Mouse (Mus musculus): Measurements from ENCODE around the gene Cebpb. TPM values are rescaled to one million over a fixed set of nuclear protein-coding genes. Genes with fewer than 3 reads are reported as not detected.

The Cebpb gene
- polyA plus RNA-seq, 1 experiment: 68.5 TPM

DNA sequence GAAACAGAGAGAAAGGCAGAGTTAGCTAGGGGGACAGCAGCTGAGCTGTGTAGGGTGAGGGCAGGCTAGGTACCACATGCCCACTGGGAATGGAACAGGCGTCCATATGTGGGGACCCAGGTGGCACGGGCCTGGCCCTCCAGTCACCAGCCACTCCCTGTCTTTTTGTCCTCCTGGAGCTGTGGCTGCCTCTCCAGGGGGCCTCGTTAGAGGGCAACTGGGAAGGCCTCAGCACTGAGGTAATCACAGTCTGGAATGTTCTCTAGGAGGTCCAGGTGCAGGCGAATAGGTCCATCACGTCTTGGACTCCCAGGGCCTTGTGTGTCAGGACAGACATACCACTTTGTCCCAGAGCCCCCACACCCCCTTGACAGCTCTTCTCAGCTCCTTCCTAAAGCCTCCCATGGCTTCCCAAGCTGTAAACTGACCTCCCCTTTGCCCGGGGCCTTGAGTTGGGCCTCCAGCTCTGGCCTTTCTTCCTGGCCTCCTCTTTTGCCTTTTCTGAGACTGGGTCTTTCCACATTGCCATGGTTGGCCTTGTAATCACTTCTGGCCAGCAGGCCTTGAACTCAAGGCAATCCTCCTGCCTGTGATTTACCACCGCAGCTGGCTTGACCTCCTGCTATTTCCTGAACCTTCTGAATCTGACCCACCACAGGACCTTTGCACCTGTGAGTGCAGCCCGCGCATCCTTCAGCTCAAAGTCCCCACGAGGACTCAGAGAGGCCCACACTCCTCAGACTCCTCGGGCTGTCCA is 17.6 kb downstream of the Cebpb start:
- Histone ChIP-seq H3K4me3 (ENCODE audit: extremely low read depth, insufficient read depth, insufficient read length) (no peak overlapping the region), H3K27ac (ENCODE audit: insufficient read depth, low read length) (no peak overlapping the region), H3K36me3 (ENCODE audit: control insufficient read depth, insufficient read depth, low read length) (no peaks in the 10 kb centered on the region), H3K4me1 (ENCODE audit: control insufficient read depth, insufficient read depth, insufficient read length) (peaks cover 6% of the 10 kb centered on the region; the same call in 1 of the 2 replicates), H3K27me3 (ENCODE audit: control insufficient read depth, insufficient read depth, low read length) (no peaks in the 10 kb centered on the region)
- WGBS: 85% methylated on average over 11 of the region's 11 CpGs
- TF ChIP-seq CTCF (IDR thresholded peaks at IDR 0.05; ENCODE audit: extremely low read depth, insufficient read depth, insufficient read length, insufficient replicate concordance) (no peak), POLR2A (IDR thresholded peaks at IDR 0.05; ENCODE audit: low read depth, low read length) (no peak)
- no peak for DNase-seq (ENCODE audit: low read depth in 1 of 2, low spot score in 2 of 2)

DNA sequence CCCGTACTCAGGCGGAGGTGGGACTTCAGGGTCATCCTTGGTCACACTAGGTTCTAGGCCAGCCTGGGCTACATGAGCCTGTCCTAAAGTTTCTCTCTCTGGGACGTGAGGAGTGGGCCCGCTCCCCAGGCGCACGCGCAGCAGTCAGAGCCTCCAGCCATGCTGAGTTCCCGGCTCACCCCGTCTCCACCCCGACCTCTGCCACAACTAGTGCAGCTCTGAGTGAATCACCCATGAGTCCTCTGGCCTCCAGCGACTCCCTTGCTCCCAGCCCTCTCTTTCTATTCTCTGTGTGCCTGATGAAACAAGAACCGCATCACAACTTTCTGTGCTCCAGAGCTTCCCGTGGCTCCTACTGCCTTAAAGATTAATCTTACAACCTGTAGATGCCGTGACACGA is 19.7 kb downstream of the Cebpb start:
- WGBS: 81% methylated on average over 15 of the region's 15 CpGs
- TF ChIP-seq POLR2A (IDR thresholded peaks at IDR 0.05; ENCODE audit: low read depth, low read length) (no peak), CTCF (IDR thresholded peaks at IDR 0.05; ENCODE audit: extremely low read depth, insufficient read depth, insufficient read length, insufficient replicate concordance) (no peak)
- no peak for DNase-seq (ENCODE audit: low read depth in 1 of 2, low spot score in 2 of 2)
- peaks cover 6% of the 10 kb centered on the region; the same call in 1 of the 2 replicates for H3K4me1 ChIP-seq (ENCODE audit: control insufficient read depth, insufficient read depth, insufficient read length)
- H3K27ac ChIP-seq (ENCODE audit: insufficient read depth, low read length): no peak overlapping the region
- H3K36me3 ChIP-seq (ENCODE audit: control insufficient read depth, insufficient read depth, low read length): no peaks in the 10 kb centered on the region
- no peaks in the 10 kb centered on the region for H3K27me3 ChIP-seq (ENCODE audit: control insufficient read depth, insufficient read depth, low read length)
- no peak overlapping the region for H3K4me3 ChIP-seq (ENCODE audit: extremely low read depth, insufficient read depth, insufficient read length)

DNA sequence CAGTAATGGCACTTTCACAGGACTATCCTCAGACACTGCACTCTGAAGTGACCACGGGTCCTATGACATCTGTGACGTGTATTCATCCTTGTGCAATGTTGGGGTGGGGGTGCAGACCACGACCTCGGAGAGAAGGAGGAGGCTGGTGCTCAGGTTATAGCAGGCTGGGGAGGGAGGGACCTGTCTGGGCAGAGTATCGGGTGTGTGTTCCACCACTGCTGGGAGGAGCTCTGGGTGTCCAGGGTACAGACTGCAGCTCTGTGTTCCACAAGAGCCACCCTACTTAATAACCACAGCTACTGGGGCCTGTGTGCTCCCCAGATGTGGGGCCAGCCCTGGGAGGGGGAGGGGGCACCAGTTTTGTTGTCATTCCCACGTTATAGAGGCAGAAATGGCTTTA is 21.3 kb downstream of the Cebpb start:
- no peak for DNase-seq (ENCODE audit: low read depth in 1 of 2, low spot score in 2 of 2)
- H3K27ac ChIP-seq (ENCODE audit: insufficient read depth, low read length): no peak overlapping the region
- H3K27me3 ChIP-seq (ENCODE audit: control insufficient read depth, insufficient read depth, low read length): no peaks in the 10 kb centered on the region
- 56% methylated on average over 6 of the region's 6 CpGs for WGBS
- no peaks in the 10 kb centered on the region for H3K36me3 ChIP-seq (ENCODE audit: control insufficient read depth, insufficient read depth, low read length)
- TF ChIP-seq CTCF (IDR thresholded peaks at IDR 0.05; ENCODE audit: extremely low read depth, insufficient read depth, insufficient read length, insufficient replicate concordance): no peak
- TF ChIP-seq POLR2A (IDR thresholded peaks at IDR 0.05; ENCODE audit: low read depth, low read length): no peak
- H3K4me1 ChIP-seq (ENCODE audit: control insufficient read depth, insufficient read depth, insufficient read length): peaks cover 7% of the 10 kb centered on the region; the same call in 1 of the 2 replicates
- no peak overlapping the region for H3K4me3 ChIP-seq (ENCODE audit: extremely low read depth, insufficient read depth, insufficient read length)

DNA sequence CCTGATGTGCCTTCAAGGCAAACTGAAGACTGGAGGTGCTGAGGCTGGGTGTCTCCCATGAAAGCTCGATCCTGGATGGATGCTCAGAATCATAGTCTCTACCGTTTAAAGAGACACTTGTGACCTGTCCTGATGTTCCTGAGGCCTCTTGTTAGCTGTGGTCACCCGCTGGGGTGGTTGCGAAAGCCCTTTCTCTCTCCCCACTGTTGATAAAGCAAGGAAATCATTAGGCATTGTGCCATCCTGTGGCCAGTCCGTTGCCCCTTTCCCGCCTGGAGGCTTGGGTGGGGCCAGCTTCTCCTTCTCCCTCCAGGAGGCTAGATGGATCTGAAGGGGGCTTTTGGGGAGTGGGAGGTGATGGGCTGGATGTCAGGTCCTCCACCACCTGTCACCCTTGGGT is 21.9 kb downstream of the Cebpb start:
- WGBS: 60% methylated on average over 6 of the region's 6 CpGs
- no peak for DNase-seq (ENCODE audit: low read depth in 1 of 2, low spot score in 2 of 2)
- TF ChIP-seq POLR2A (IDR thresholded peaks at IDR 0.05; ENCODE audit: low read depth, low read length) (no peak), CTCF (IDR thresholded peaks at IDR 0.05; ENCODE audit: extremely low read depth, insufficient read depth, insufficient read length, insufficient replicate concordance) (no peak)
- Histone ChIP-seq H3K27ac (ENCODE audit: insufficient read depth, low read length) (no peak overlapping the region), H3K4me1 (ENCODE audit: control insufficient read depth, insufficient read depth, insufficient read length) (peaks cover 7% of the 10 kb centered on the region; the same call in 1 of the 2 replicates), H3K27me3 (ENCODE audit: control insufficient read depth, insufficient read depth, low read length) (no peaks in the 10 kb centered on the region), H3K36me3 (ENCODE audit: control insufficient read depth, insufficient read depth, low read length) (no peaks in the 10 kb centered on the region), H3K4me3 (ENCODE audit: extremely low read depth, insufficient read depth, insufficient read length) (no peak overlapping the region)

DNA sequence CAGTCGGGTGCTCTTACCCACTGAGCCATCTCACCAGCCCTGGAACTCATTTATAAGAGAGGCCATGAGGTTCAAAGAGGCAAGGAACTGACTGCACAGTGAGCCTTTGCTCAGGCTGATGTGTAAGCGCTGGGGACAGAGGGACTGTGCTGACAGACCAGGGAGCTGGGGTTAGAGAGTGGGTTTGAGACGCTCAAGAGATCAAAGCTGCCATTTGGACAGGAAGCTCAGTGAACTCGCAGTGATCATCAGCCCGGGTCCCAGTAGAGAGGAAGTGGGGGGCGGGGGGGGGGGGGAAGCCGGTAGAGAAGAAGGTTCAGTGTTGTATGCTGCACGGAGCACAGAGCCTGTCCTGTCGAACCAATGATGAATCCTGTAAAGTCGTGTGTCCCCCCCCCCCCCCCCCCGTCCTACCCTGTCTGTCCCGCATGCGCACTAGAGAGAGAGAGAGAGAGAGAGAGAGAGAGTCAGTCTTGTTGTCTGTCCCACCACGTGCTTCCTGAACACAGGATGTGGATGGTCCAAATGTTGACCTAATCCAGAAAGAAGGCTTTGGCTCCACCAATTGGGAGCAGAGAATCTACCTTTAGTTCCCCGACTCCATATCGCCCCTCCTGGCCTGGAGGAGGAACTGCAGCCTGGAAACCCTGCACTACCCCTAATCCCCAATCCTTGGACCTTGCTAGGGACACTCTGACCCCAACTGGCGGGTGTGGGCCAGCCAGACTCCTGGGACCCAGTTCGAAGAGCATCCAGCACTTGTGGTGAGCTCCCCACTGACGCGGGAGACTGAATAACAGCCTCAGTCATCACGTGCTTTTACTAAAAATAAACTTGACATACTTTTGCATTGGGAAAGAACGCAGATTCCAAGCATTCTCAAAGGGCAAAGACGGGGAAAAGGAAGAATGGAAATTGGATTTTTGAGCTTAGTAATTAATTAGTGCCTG is 24.4 kb downstream of the Cebpb start:
- H3K27ac ChIP-seq (ENCODE audit: insufficient read depth, low read length): peak overlapping the region; percentile 79
- WGBS: 29% methylated on average over 19 of the region's 23 CpGs
- peak; percentile 27 to 49 for DNase-seq (ENCODE audit: low read depth in 1 of 2, low spot score in 2 of 2)
- peaks cover 7% of the 10 kb centered on the region; the same call in 1 of the 2 replicates for H3K4me1 ChIP-seq (ENCODE audit: control insufficient read depth, insufficient read depth, insufficient read length)
- peak overlapping the region; percentile 31 for H3K4me3 ChIP-seq (ENCODE audit: extremely low read depth, insufficient read depth, insufficient read length)
- H3K36me3 ChIP-seq (ENCODE audit: control insufficient read depth, insufficient read depth, low read length): no peaks in the 10 kb centered on the region
- H3K27me3 ChIP-seq (ENCODE audit: control insufficient read depth, insufficient read depth, low read length): no peaks in the 10 kb centered on the region
- TF ChIP-seq CTCF (IDR thresholded peaks at IDR 0.05; ENCODE audit: extremely low read depth, insufficient read depth, insufficient read length, insufficient replicate concordance) (peak; percentile 49; the same call in 1 of the 2 replicates), POLR2A (IDR thresholded peaks at IDR 0.05; ENCODE audit: low read depth, low read length) (no peak)

DNA sequence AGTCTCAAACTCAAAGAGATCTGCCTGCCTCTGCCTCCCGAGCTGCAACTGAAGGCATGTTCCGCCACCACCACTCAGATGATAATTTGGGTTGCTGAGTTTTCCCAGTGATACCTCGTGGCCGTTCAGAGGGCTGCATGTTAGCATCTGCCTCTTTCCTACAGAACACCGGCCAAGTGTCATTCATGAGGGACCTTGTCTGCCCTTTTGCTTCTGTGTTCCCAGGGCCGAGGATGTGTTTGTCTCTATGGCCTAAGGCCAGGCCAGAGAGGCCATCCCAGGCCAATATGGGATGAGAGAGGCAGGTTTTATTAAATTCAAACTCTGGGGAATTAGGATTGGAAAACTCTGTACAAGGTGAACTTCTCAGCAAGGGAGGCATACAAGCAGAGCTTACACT is 25.6 kb downstream of the Cebpb start:
- H3K4me1 ChIP-seq (ENCODE audit: control insufficient read depth, insufficient read depth, insufficient read length): peaks cover 7% of the 10 kb centered on the region; the same call in 1 of the 2 replicates
- TF ChIP-seq POLR2A (IDR thresholded peaks at IDR 0.05; ENCODE audit: low read depth, low read length): no peak
- TF ChIP-seq CTCF (IDR thresholded peaks at IDR 0.05; ENCODE audit: extremely low read depth, insufficient read depth, insufficient read length, insufficient replicate concordance): no peak
- H3K27ac ChIP-seq (ENCODE audit: insufficient read depth, low read length): no peak overlapping the region
- H3K4me3 ChIP-seq (ENCODE audit: extremely low read depth, insufficient read depth, insufficient read length): no peak overlapping the region
- no peak for DNase-seq (ENCODE audit: low read depth in 1 of 2, low spot score in 2 of 2)
- H3K36me3 ChIP-seq (ENCODE audit: control insufficient read depth, insufficient read depth, low read length): no peaks in the 10 kb centered on the region
- H3K27me3 ChIP-seq (ENCODE audit: control insufficient read depth, insufficient read depth, low read length): no peaks in the 10 kb centered on the region
- 89% methylated on average over 6 of the region's 6 CpGs for whole genome bisulfite sequencing
